Mouse (Mus musculus) CD4-positive helper T cell, adult 2 months (primary cell): ENCODE data around the gene Zcchc2.

Experiments
- DNase-seq: peaks from one replicate; pipeline ENCODE4 v3.0.0-alpha.2; 2012; ENCODE audit warnings: low read depth, missing footprints, low spot score

The Zcchc2 gene

GRCm38 (mm10) chr1:106072071-106072440 lies 81.8 kb downstream of the Zcchc2 start:
- no peak for DNase-seq

DNA sequence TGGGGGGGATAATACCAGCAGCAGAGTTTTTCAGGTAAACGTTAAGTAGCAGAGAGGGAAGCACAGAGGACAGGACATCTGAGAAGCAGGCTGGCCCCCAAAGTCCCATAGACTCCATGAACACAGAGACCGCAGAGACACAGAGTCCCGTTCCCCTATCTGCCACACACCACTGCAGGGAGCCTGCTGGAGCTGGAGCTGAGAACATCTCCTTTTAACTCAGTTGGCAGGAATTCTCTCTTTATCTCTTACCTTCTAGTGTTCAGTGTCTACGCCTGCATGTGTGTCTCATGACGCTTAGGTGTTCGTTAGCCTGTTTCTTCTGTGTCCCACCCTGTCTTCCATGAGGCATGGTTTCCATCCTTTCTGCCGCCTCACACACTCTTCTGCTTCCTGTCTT lies 83.0 kb downstream of the Zcchc2 start:
- no peak for DNase-seq

GRCm38 (mm10) chr1:106074141-106074540 lies 83.9 kb downstream of the Zcchc2 start:
- no peak for DNase-seq

DNA sequence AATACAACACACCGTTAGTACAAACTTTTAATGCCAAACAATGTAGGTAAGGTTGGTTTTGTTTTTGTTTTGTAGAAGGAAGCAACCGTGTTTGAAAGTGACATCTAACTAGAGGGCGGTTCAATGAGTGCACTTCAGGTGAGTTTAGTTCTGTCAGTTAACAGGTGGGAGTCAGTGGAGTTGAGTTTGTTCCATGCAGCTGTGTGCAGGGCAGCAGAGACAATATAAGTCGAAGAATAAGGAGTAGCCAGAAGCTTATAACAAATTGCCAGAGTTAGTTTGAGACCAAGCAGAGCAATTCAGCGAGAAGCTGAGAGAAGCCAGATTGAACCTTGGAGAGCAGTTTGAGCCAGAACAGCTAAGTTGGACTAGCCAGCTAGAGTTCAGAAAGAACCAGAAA lies 84.5 kb downstream of the Zcchc2 start:
- no peak for DNase-seq

DNA sequence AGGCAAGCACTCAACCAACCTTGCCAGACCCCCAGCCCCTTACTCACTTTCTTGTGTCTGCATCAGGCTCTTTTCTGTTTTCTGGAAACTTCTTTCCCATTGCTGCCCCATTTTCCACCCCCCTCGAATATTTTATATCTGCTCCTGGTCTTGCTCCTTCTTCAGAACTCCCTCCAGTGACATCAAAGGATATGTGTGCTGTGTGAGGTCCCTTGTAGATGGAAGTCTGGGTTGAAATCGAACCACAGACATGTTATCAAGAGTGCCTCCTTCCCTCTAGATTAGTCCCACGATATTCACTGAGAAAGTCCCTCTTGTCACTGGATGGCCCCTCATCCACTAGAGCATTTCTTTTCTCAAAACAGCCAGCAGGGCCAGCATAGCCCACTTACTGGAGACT lies 86.4 kb downstream of the Zcchc2 start:
- DNase-seq = no peak

- no peak for DNase-seq
These were observed 87.0 kb downstream of the Zcchc2 start for GRCm38 (mm10) chr1:106077166-106077565.
